ENCODE assay signal across 8 mouse cellular contexts in the genomic region with DNA sequence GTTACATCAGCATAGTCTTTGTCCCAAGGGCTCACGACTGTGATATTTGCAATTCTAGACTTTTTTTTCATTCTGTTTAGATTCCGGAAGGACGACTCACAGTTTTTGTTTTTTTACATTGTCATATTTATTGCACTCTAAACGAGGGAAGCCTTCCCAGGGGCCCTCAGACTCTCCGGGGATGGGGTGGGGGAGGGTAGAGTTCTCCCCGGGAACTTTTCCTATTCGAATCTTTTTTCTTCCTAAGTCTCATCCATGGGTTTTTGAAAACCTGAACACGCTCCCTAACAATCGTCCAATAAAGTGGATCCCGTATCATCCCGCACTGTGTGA.
A peak's percentile ranks its signal among the peaks of the same experiment; 100 is the strongest.
DNase-seq lines count a peak whose midpoint lies in the region; ATAC-seq lines count a peak whose summit lies in the region.
"Had no signal": no experiment of that assay in that cellular context is flagged by ENCODE, and none has a peak within 500 bp of the region (broad histone marks: within the 10 kb centered on the region; RNA-seq: fewer than 3 reads in every experiment).

No protein-coding gene starts in this region.

- H3K27me3 ChIP-seq in liver, embryonic 11.5 days (replicated peaks; ENCODE audit: control insufficient read depth, insufficient read depth, low read length) = peaks cover 35% of the 10 kb centered on the region
- H3K27me3 ChIP-seq in embryonic facial prominence, embryonic 15.5 days = peaks cover 53% of the 10 kb centered on the region
- peaks cover 67% of the 10 kb centered on the region for H3K27me3 ChIP-seq in limb, embryonic 13.5 days
- peaks cover 31% of the 10 kb centered on the region for H3K27me3 ChIP-seq in stomach, embryonic 15.5 days (replicated peaks)

- WGBS in liver, embryonic 11.5 days = 2% methylated on average over 11 of the region's 11 CpGs
- 5% methylated on average over 11 of the region's 11 CpGs for WGBS in embryonic facial prominence, embryonic 15.5 days
- WGBS in limb, embryonic 13.5 days = 2% methylated on average over 11 of the region's 11 CpGs
- 3% methylated on average over 11 of the region's 11 CpGs for WGBS in stomach, embryonic 15.5 days

- peak overlapping the region; percentile 51 for H3K4me2 ChIP-seq in liver, embryonic 11.5 days
- peak overlapping the region; percentile 28 for H3K4me2 ChIP-seq in embryonic facial prominence, embryonic 15.5 days (replicated peaks)
- peak overlapping the region; percentile 41 for H3K4me2 ChIP-seq in limb, embryonic 13.5 days (replicated peaks)
- H3K4me2 ChIP-seq in stomach, embryonic 15.5 days = peak overlapping the region; percentile 37

- H3K27ac ChIP-seq in liver, embryonic 11.5 days (ENCODE audit: low read depth, low read length) = no peak overlapping the region
- no peak overlapping the region for H3K27ac ChIP-seq in embryonic facial prominence, embryonic 15.5 days (replicated peaks)
- H3K27ac ChIP-seq in limb, embryonic 13.5 days = no peak overlapping the region
- no peak overlapping the region for H3K27ac ChIP-seq in stomach, embryonic 15.5 days

- H3K36me3 ChIP-seq in liver, embryonic 11.5 days (ENCODE audit: control insufficient read depth, insufficient read depth, low read length) = no peaks in the 10 kb centered on the region
- no peaks in the 10 kb centered on the region for H3K36me3 ChIP-seq in embryonic facial prominence, embryonic 15.5 days
- H3K36me3 ChIP-seq in limb, embryonic 13.5 days = no peaks in the 10 kb centered on the region
- no peaks in the 10 kb centered on the region for H3K36me3 ChIP-seq in stomach, embryonic 15.5 days

- peaks cover 16% of the 10 kb centered on the region for H3K4me1 ChIP-seq in liver, embryonic 11.5 days (replicated peaks; ENCODE audit: control insufficient read depth, insufficient read depth, low read length)
- H3K4me1 ChIP-seq in embryonic facial prominence, embryonic 15.5 days = peaks cover 26% of the 10 kb centered on the region
- peaks cover 30% of the 10 kb centered on the region for H3K4me1 ChIP-seq in limb, embryonic 13.5 days
- peaks cover 12% of the 10 kb centered on the region; the same call in 1 of the 2 replicates for H3K4me1 ChIP-seq in stomach, embryonic 15.5 days

- ATAC-seq in liver, embryonic 11.5 days (replicated peaks; ENCODE audit: low FRiP score) = no peak
- no peak for ATAC-seq in embryonic facial prominence, embryonic 15.5 days (ENCODE audit: insufficient number of reproducible peaks, low FRiP score, low TSS enrichment, low read depth)
- no peak for ATAC-seq in limb, embryonic 13.5 days (ENCODE audit: low FRiP score, low read depth)
- no peak for ATAC-seq in stomach, embryonic 15.5 days (ENCODE audit: insufficient read depth, low FRiP score, low read depth)

- H3K4me3 ChIP-seq in liver, embryonic 11.5 days (ENCODE audit: low read depth, low read length) = no peak overlapping the region
- peak overlapping the region; percentile 8; the same call in 1 of the 2 replicates for H3K4me3 ChIP-seq in embryonic facial prominence, embryonic 15.5 days (replicated peaks)
- no peak overlapping the region; the same call in 1 of the 2 replicates for H3K4me3 ChIP-seq in limb, embryonic 13.5 days
- no peak overlapping the region for H3K4me3 ChIP-seq in stomach, embryonic 15.5 days (replicated peaks)

- DNase-seq in liver, embryonic 11.5 days (ENCODE audit: low spot score) = no peak
- DNase-seq in liver = no peak
- no peak for DNase-seq in spleen, postnatal 14 days (ENCODE audit: low spot score in 2 of 2)
- no peak for DNase-seq in gastrocnemius, postnatal 4 days (ENCODE audit: low spot score in 2 of 2)
- DNase-seq: kidney, adult 11 months had no signal

- no peak overlapping the region for H3K9ac ChIP-seq in liver, embryonic 11.5 days (ENCODE audit: low read depth, low read length)
- no peak overlapping the region for H3K9ac ChIP-seq in embryonic facial prominence, embryonic 15.5 days
- no peak overlapping the region for H3K9ac ChIP-seq in limb, embryonic 13.5 days
- no peak overlapping the region for H3K9ac ChIP-seq in stomach, embryonic 15.5 days

- H3K9me3 ChIP-seq in liver, embryonic 11.5 days (ENCODE audit: control insufficient read depth, low read length) = no peaks in the 10 kb centered on the region
- H3K9me3 ChIP-seq in embryonic facial prominence, embryonic 15.5 days (replicated peaks) = no peaks in the 10 kb centered on the region
- H3K9me3 ChIP-seq in limb, embryonic 13.5 days = no peaks in the 10 kb centered on the region
- H3K9me3 ChIP-seq in stomach, embryonic 15.5 days = no peaks in the 10 kb centered on the region
